In the genomic region with DNA sequence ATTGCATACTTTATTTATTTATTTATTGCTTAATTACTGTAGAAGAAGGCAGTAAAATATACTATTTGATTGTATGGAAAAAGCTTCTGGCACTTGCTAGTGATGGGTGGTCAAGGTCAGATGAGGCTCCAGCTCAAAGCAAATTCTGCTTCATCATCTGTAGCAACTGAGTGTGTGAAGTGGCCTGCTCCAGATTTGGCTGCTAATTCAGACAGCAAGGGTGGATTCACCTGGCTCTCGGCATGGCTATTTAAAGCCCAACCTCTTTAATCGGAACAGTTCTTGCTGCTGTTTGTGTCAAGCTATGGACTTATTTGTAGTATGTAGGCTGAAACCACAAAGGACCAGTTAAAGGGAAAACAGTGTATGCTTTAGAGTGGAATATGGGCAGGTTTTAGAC, we compare ENCODE assay signal across 29 mouse cellular contexts. TPM values are rescaled to one million over a fixed set of nuclear protein-coding genes. Genes with fewer than 3 reads are reported as not detected.
"Had no signal": no experiment of that assay in that cellular context is flagged by ENCODE, and none has a peak within 500 bp of the region (broad histone marks: within the 10 kb centered on the region; RNA-seq: fewer than 3 reads in every experiment).

No protein-coding gene starts in this region.

- ATAC-seq: liver, postnatal 0 days; lung, postnatal 0 days; midbrain, embryonic 15.5 days had no signal

- H3K27ac ChIP-seq: kidney, postnatal 0 days; left cerebral cortex, adult 2 months; limb, embryonic 12.5 days; limb, embryonic 15.5 days; liver, embryonic 14.5 days; macrophage; midbrain, embryonic 12.5 days; midbrain, embryonic 15.5 days; neural tube, embryonic 12.5 days; neural tube, embryonic 15.5 days; stomach, postnatal 0 days had no signal

- DNase-seq: kidney, postnatal 36 days; layer of hippocampus, postnatal 36 days; left cerebral cortex, postnatal 4 days; liver, postnatal 0 days; lung, embryonic 14.5 days; right cerebral cortex, adult 18-20 months; right cerebral cortex, postnatal 14 days; right cerebral cortex, postnatal 4 days; thymus, adult 2 months; thymus, postnatal 14 days; thymus, postnatal 4 days had no signal

- H3K4me2 ChIP-seq: limb, embryonic 12.5 days; limb, embryonic 15.5 days; liver, embryonic 11.5 days; lung, embryonic 14.5 days; midbrain, embryonic 12.5 days; midbrain, embryonic 15.5 days; neural tube, embryonic 12.5 days; neural tube, embryonic 15.5 days had no signal

- H3K9me3 ChIP-seq: limb, embryonic 12.5 days; limb, embryonic 15.5 days; midbrain, embryonic 12.5 days; midbrain, embryonic 15.5 days; neural tube, embryonic 12.5 days; neural tube, embryonic 15.5 days had no signal

- H3K4me1 ChIP-seq: limb, embryonic 12.5 days; limb, embryonic 15.5 days; midbrain, embryonic 12.5 days; midbrain, embryonic 15.5 days; neural tube, embryonic 12.5 days; neural tube, embryonic 15.5 days had no signal

- H3K4me3 ChIP-seq: left cerebral cortex, adult 2 months; limb, embryonic 12.5 days; limb, embryonic 15.5 days; midbrain, embryonic 12.5 days; midbrain, embryonic 15.5 days; neural tube, embryonic 12.5 days; neural tube, embryonic 15.5 days had no signal

- H3K9ac ChIP-seq: limb, embryonic 12.5 days; limb, embryonic 15.5 days; liver, embryonic 14.5 days; liver, postnatal 0 days; lung, embryonic 14.5 days; midbrain, embryonic 12.5 days; midbrain, embryonic 15.5 days; neural tube, embryonic 12.5 days; neural tube, embryonic 15.5 days had no signal

- H3K36me3 ChIP-seq: limb, embryonic 12.5 days; limb, embryonic 15.5 days; midbrain, embryonic 12.5 days; midbrain, embryonic 15.5 days; neural tube, embryonic 12.5 days; neural tube, embryonic 15.5 days had no signal

- H3K27me3 ChIP-seq: limb, embryonic 12.5 days; limb, embryonic 15.5 days; midbrain, embryonic 12.5 days; midbrain, embryonic 15.5 days; neural tube, embryonic 12.5 days; neural tube, embryonic 15.5 days had no signal

RNA-seq across cellular contexts. Expression of a gene that starts 50.9 kb away (rescaled TPM):
- total RNA-seq: layer of hippocampus, adult 8-10 months; layer of hippocampus, postnatal 10 days; layer of hippocampus, postnatal 36 days; left cerebral cortex, adult 2 months; left cerebral cortex, postnatal 10 days; left cerebral cortex, postnatal 4 days; megakaryocyte, adult 5-6 weeks had no signal
- polyA plus RNA-seq: kidney, postnatal 0 days; limb, embryonic 12.5 days; limb, embryonic 15.5 days; liver, embryonic 11.5 days; liver, embryonic 14.5 days; liver, postnatal 0 days; lung, embryonic 14.5 days; lung, postnatal 0 days; macrophage; midbrain, embryonic 12.5 days; midbrain, embryonic 15.5 days; neural tube, embryonic 12.5 days; neural tube, embryonic 15.5 days; stomach, embryonic 14.5 days; stomach, postnatal 0 days; thymus, adult 2 months had no signal
